Mouse (Mus musculus): Measurements from ENCODE around the gene Poc1a.

Gene Poc1a

GRCm38 (mm10) chr9:106332746-106333145, 51.9 kb downstream of the Poc1a start:
- in situ Hi-C loops (cut with MboI, MseI), result no loop called here

- in situ Hi-C loops (cut with MboI, MseI), result no loop called here
Measured at GRCm38 (mm10) chr9:106337620-106338019, 56.8 kb downstream of the Poc1a start.

GRCm38 (mm10) chr9:106338462-106339172, 57.8 kb downstream of the Poc1a start:
- in situ Hi-C loops (cut with MboI, MseI), result no loop called here

- in situ Hi-C loops (cut with MboI, MseI), result no loop called here
Measured at GRCm38 (mm10) chr9:106339173-106339558, 58.3 kb downstream of the Poc1a start.

- in situ Hi-C loops (cut with MboI, MseI), result loop anchor here (10.0 kb wide), 1 partner anchor 1525 kb away; no protein-coding TSS in a partner anchor
Measured at GRCm38 (mm10) chr9:106339730-106340129, 58.9 kb downstream of the Poc1a start.

- in situ Hi-C loops (cut with MboI, MseI), result loop anchor here (10.0 kb wide), 1 partner anchor 1524 kb away; no protein-coding TSS in a partner anchor
Measured at GRCm38 (mm10) chr9:106340501-106341312, 59.8 kb downstream of the Poc1a start.

GRCm38 (mm10) chr9:106341313-106341686, 60.4 kb downstream of the Poc1a start:
- in situ Hi-C loops (cut with MboI, MseI), result loop anchor here (10.0 kb wide), 1 partner anchor 1524 kb away; no protein-coding TSS in a partner anchor

- in situ Hi-C loops (cut with MboI, MseI), result loop anchor here (10.0 kb wide), 1 partner anchor 1522 kb away; no protein-coding TSS in a partner anchor
Measured at GRCm38 (mm10) chr9:106342573-106342972, 61.7 kb downstream of the Poc1a start.

GRCm38 (mm10) chr9:106345167-106345566, 64.3 kb downstream of the Poc1a start:
- in situ Hi-C loops (cut with MboI, MseI), result loop anchor here (10.0 kb wide), 1 partner anchor 1520 kb away; no protein-coding TSS in a partner anchor

- in situ Hi-C loops (cut with MboI, MseI), result loop anchor here (10.0 kb wide), 1 partner anchor 1519 kb away; no protein-coding TSS in a partner anchor
Measured at GRCm38 (mm10) chr9:106345630-106346029, 64.8 kb downstream of the Poc1a start.

- in situ Hi-C loops (cut with MboI, MseI), result loop anchor here (10.0 kb wide), 1 partner anchor 1517 kb away; no protein-coding TSS in a partner anchor
Measured at GRCm38 (mm10) chr9:106348281-106348680, 67.4 kb downstream of the Poc1a start.

- in situ Hi-C loops (cut with MboI, MseI), result loop anchor here (10.0 kb wide), 1 partner anchor 1516 kb away; no protein-coding TSS in a partner anchor
Measured at GRCm38 (mm10) chr9:106349075-106349474, 68.2 kb downstream of the Poc1a start.

GRCm38 (mm10) chr9:106351178-106351577, 70.3 kb downstream of the Poc1a start:
- in situ Hi-C loops (cut with MboI, MseI), result loop anchor here (5.0 kb wide), 1 partner anchor 56 kb away; no protein-coding TSS in a partner anchor

- in situ Hi-C loops (cut with MboI, MseI), result loop anchor here (5.0 kb wide), 1 partner anchor 54 kb away; no protein-coding TSS in a partner anchor
Measured at GRCm38 (mm10) chr9:106353779-106354178, 72.9 kb downstream of the Poc1a start.

- in situ Hi-C loops (cut with MboI, MseI), result loop anchor here (5.0 kb wide), 1 partner anchor 52 kb away; no protein-coding TSS in a partner anchor
Measured at GRCm38 (mm10) chr9:106354810-106355209, 73.9 kb downstream of the Poc1a start.

- in situ Hi-C loops (cut with MboI, MseI), result no loop called here
Measured at GRCm38 (mm10) chr9:106355217-106355974, 74.5 kb downstream of the Poc1a start.

- in situ Hi-C loops (cut with MboI, MseI), result no loop called here
Measured at GRCm38 (mm10) chr9:106355975-106356286, 75.1 kb downstream of the Poc1a start.

GRCm38 (mm10) chr9:106356323-106356844, 75.5 kb downstream of the Poc1a start:
- in situ Hi-C loops (cut with MboI, MseI), result no loop called here

- in situ Hi-C loops (cut with MboI, MseI), result no loop called here
Measured at GRCm38 (mm10) chr9:106357167-106357566, 76.3 kb downstream of the Poc1a start.

GRCm38 (mm10) chr9:106359297-106359696, 78.4 kb downstream of the Poc1a start:
- in situ Hi-C loops (cut with MboI, MseI), result no loop called here

- in situ Hi-C loops (cut with MboI, MseI), result no loop called here
Measured at GRCm38 (mm10) chr9:106361140-106361539, 80.3 kb downstream of the Poc1a start.
